Mouse (Mus musculus) 416B (cell line): ENCODE data around the gene Echs1.

ENCODE experiments used
- DNase-seq: peaks from one replicate; pipeline ENCODE4 v3.0.0; 2011; ENCODE audit warnings: low read depth

Echs1 gene

DNA sequence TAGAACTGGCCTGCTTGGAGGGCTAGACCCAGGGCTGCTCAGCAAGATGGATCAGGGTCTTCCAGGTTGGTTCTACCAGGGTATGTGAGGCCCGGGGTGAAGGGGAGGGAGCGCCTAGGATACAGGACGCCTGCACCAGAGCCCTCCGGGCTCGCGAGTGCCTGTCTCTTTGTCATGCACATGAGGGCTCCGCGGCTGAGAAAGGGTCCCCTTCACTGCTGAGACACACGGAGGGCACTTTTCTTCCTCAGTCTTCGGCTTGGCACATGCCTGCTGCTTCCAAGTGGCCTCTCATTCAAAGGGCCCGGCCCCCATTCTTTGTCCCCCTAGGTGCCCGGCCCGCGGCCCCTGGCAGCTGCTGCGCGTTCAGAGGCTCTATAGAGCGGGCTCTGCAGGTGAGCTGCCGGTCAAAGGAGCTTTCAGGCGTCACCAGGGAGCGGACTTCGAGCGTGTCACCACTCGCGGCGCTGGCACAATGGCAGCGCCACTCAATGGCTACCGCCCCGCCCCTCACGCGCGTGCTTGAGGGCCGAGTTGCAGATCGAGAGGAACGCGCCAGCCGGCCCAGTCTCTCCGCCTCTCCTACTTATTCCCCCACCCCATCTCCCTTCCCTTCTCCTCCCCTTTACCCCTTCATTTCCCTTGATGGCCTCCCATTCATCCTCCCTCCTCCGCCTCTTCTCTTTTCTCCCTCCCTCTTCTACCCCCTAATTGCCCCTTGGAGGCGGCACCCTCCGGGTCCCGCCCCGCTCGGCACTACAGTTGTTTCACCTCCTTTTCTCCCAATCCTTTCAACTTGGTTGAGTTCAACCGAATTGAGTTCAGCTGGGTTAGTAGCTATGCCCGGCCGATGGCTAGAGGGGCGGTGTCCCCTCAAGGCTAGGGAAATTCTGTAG, 55.1 kb downstream of the Echs1 start:
- DNase-seq: no peak

DNA sequence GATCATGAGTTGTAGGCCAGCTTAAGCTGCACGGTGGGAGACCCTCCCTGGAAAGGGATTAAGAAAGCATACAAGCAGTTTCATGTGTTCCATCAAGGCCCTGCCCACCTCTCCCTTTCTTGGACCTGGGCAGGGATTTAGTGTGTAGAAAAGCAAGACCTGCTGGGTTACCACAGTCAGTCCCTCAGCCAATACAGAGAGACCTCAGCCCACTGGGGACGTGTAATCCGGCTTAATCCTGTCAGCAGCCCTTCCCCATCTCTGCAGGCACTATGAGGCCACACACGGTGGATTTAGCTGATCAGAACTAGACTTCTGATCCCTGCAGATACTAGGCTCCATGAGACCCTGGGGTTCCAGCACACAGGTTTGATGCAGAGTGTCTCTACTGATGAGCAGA, 56.7 kb downstream of the Echs1 start:
- no peak for DNase-seq

DNA sequence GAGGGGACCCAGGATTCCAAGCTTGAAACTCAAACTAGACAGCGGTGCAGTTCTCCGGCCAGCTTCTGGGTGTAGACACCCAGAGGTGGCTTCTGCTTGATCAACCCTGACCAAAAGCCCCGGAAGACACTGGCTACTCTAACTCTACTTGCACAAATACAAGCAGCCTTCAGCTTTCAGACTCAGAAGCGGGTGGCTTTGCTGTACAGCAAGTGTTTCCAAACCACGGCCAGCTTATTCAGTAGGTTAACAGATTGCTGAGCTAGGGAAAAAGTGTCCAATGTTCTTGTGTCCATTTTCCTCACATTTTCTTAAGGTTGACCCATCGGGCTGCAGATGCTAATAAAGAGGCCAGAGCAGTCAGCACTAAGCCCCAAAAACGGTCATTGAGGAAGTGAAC, 57.7 kb downstream of the Echs1 start:
- no peak for DNase-seq

DNA sequence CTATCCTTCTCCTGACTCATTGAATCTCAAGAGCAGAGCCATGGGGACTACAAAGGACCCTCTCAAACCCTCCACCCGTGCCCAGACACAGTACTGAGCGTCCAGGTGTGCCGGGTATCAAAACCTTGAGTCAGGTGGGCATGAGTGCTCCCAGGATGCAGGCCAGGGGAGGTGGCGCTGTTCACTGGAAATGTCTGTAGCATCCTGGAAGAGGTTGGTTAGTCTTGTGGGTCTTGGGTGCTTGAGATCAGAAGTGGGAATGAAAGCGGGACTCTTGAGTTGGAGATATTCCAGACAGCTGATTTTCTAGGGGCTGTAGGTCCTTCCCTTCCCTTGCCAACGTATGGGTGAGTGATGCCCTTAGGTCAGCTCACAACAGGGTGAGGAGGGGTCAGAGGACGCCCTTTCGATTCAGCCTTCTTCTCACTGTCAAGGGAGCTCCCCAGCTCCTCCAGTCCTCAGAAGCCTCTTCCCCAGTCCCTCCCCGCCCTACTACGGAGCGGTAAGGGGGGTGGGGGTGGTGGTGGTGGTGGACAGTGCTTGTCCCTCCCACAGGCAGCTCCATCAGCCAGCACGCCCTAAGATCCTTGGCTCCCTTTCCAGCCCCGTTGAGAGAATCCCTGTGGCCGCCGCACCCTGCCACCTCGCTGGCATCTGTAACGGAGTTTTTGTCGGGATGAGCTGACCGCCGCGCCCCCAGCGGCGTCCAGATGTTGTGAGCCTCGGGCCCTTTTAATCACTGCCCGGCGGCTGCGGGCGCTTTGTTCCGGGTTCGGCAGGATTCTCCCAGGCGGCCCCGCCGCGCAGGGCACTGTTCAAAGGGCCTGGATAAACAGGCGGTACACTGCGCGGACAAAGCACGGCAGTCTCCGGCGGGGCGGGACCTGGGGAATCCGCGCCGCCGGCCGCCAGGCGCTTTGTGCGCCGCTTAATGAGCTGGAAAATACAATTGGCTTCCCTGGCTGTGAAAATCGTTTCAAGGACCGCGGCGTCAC, 58.6 kb downstream of the Echs1 start:
- no peak for DNase-seq
